Mouse (Mus musculus) spleen, adult 2 months (tissue): ENCODE results near the gene Olfr1133. TPM values are rescaled to one million over a fixed set of nuclear protein-coding genes. Genes with fewer than 3 reads are reported as not detected.

Experiments
- polyA plus RNA-seq: library from polyadenylated mRNA; depleted of rRNA; stranded (reverse); fragments of >200 nt; gene quantifications from 2 replicates; pipeline ENCODE4 v1.2.3, GENCODE M21; 2012; rRNA removed

Olfr1133 gene
- polyA plus RNA-seq, 1 experiment, result not detected

Other genes with a start within 250 kb of the Olfr1133 start
- gene Olfr1123, start 230.7 kb downstream of the Olfr1133 start, polyA plus RNA-seq, result not detected in 2 replicates
- gene Olfr1124, start 217.1 kb downstream of the Olfr1133 start, polyA plus RNA-seq, result not detected in 2 replicates
- not detected in 2 replicates for gene Olfr1126, start 193.4 kb downstream of the Olfr1133 start, polyA plus RNA-seq
- gene Pramel7, start 150.3 kb downstream of the Olfr1133 start, polyA plus RNA-seq, result not detected in 2 replicates
- not detected in 2 replicates for gene Pramel6, start 140.8 kb downstream of the Olfr1133 start, polyA plus RNA-seq
- gene Olfr153, start 115.6 kb downstream of the Olfr1133 start, polyA plus RNA-seq, result not detected in 2 replicates
- gene Olfr1128, start 101.8 kb downstream of the Olfr1133 start, polyA plus RNA-seq, result not detected in 2 replicates
- gene Olfr1129, start 73.5 kb downstream of the Olfr1133 start, polyA plus RNA-seq, result not detected in 2 replicates
- not detected in 2 replicates for gene Olfr1130, start 41.2 kb downstream of the Olfr1133 start, polyA plus RNA-seq
- gene Olfr1131, start 20.3 kb downstream of the Olfr1133 start, polyA plus RNA-seq, result not detected in 2 replicates
- not detected in 2 replicates for gene Olfr1132, start 9.8 kb downstream of the Olfr1133 start, polyA plus RNA-seq
- gene Olfr1134, start 11.1 kb upstream of the Olfr1133 start, polyA plus RNA-seq, result not detected in 2 replicates
- gene Olfr1135, start 26.3 kb upstream of the Olfr1133 start, polyA plus RNA-seq, result not detected in 2 replicates
- gene Olfr1136, start 46.6 kb upstream of the Olfr1133 start, polyA plus RNA-seq, result not detected in 2 replicates
- not detected in 2 replicates for gene Olfr1137, start 65.8 kb upstream of the Olfr1133 start, polyA plus RNA-seq
- not detected in 2 replicates for gene Olfr1138, start 92.6 kb upstream of the Olfr1133 start, polyA plus RNA-seq
- not detected in 2 replicates for gene Olfr1140, start 96.4 kb upstream of the Olfr1133 start, polyA plus RNA-seq
- gene Olfr1141, start 106.6 kb upstream of the Olfr1133 start, polyA plus RNA-seq, result not detected in 2 replicates
- not detected in 2 replicates for gene Olfr152, start 132.1 kb upstream of the Olfr1133 start, polyA plus RNA-seq
- gene Olfr1143, start 153.2 kb upstream of the Olfr1133 start, polyA plus RNA-seq, result not detected in 2 replicates
- gene Olfr1145, start 162.4 kb upstream of the Olfr1133 start, polyA plus RNA-seq, result not detected in 2 replicates
- gene Olfr1148, start 183.2 kb upstream of the Olfr1133 start, polyA plus RNA-seq, result not detected in 2 replicates
- not detected in 2 replicates for gene Olfr1150-ps1, start 196.6 kb upstream of the Olfr1133 start, polyA plus RNA-seq
- not detected in 2 replicates for gene Olfr1151, start 208.5 kb upstream of the Olfr1133 start, polyA plus RNA-seq
- not detected in 2 replicates for gene Olfr1152, start 219.1 kb upstream of the Olfr1133 start, polyA plus RNA-seq
- not detected in 2 replicates for gene Olfr1153, start 247.6 kb upstream of the Olfr1133 start, polyA plus RNA-seq